Mouse (Mus musculus): ENCODE results near the gene Grk4. TPM values are rescaled to one million over a fixed set of nuclear protein-coding genes. Genes with fewer than 3 reads are reported as not detected.
A peak's percentile ranks its signal among the peaks of the same experiment; 100 is the strongest.

Gene Grk4
- polyA plus RNA-seq, 1 experiment from 2014 or later, result 2.2 TPM

GRCm38 (mm10) chr5:34642932-34643331 is 17.2 kb upstream of the Grk4 start:
- DNase-seq (ENCODE audit: low spot score) (peak; percentile 50), ATAC-seq (ENCODE audit: low FRiP score) (no peak)
- Histone ChIP-seq H3K27me3 (ENCODE audit: control insufficient read depth, insufficient read depth, low read length) (no peaks in the 10 kb centered on the region), H3K27ac (ENCODE audit: low read depth, low read length) (no peak overlapping the region), H3K9ac (ENCODE audit: low read depth, low read length) (no peak overlapping the region), H3K4me1 (replicated peaks; ENCODE audit: control insufficient read depth, insufficient read depth, low read length) (no peaks in the 10 kb centered on the region), H3K9me3 (ENCODE audit: control insufficient read depth, low read length) (no peaks in the 10 kb centered on the region), H3K4me3 (ENCODE audit: low read depth, low read length) (no peak overlapping the region), H3K36me3 (ENCODE audit: control insufficient read depth, insufficient read depth, low read length) (peaks cover 7% of the 10 kb centered on the region), H3K4me2 (replicated peaks; ENCODE audit: low read depth, low read length) (no peak overlapping the region)
- WGBS, result 77% methylated on average over 5 of the region's 5 CpGs

- Histone ChIP-seq H3K4me1 (replicated peaks; ENCODE audit: control insufficient read depth, insufficient read depth, low read length) (no peaks in the 10 kb centered on the region), H3K27me3 (ENCODE audit: control insufficient read depth, insufficient read depth, low read length) (no peaks in the 10 kb centered on the region), H3K27ac (ENCODE audit: low read depth, low read length) (no peak overlapping the region), H3K9ac (ENCODE audit: low read depth, low read length) (no peak overlapping the region), H3K4me3 (ENCODE audit: low read depth, low read length) (no peak overlapping the region), H3K4me2 (replicated peaks; ENCODE audit: low read depth, low read length) (no peak overlapping the region), H3K9me3 (ENCODE audit: control insufficient read depth, low read length) (no peaks in the 10 kb centered on the region), H3K36me3 (ENCODE audit: control insufficient read depth, insufficient read depth, low read length) (peaks cover 18% of the 10 kb centered on the region)
- DNase-seq (ENCODE audit: low spot score), result peak; percentile 83
- 51% methylated on average over 4 of the region's 4 CpGs for WGBS
- no peak for ATAC-seq (ENCODE audit: low FRiP score)
Measured at GRCm38 (mm10) chr5:34647581-34647980, 12.6 kb upstream of the Grk4 start.

DNA sequence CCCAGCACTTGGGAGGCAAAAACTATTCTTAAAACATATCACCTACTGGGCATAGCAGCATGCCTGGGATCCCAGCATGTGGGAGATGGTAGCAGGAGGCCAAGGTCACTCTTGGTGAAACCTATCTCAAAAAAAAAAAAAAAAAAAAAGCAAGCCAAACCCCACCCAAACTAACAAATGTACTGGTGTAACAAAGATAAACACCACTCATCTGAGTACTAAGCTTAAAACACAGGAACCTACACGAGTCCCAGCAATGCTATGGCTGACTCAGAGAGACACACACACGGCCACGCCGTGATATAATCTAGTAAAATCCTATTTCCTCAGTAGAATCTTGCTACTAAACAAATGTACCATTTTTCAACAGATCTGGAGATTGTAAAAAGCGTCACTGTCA is 7.2 kb upstream of the Grk4 start:
- Histone ChIP-seq H3K27me3 (ENCODE audit: control insufficient read depth, insufficient read depth, low read length) (no peaks in the 10 kb centered on the region), H3K4me3 (ENCODE audit: low read depth, low read length) (no peak overlapping the region), H3K4me1 (replicated peaks; ENCODE audit: control insufficient read depth, insufficient read depth, low read length) (no peaks in the 10 kb centered on the region), H3K9ac (ENCODE audit: low read depth, low read length) (no peak overlapping the region), H3K9me3 (ENCODE audit: control insufficient read depth, low read length) (no peaks in the 10 kb centered on the region), H3K27ac (ENCODE audit: low read depth, low read length) (no peak overlapping the region), H3K4me2 (replicated peaks; ENCODE audit: low read depth, low read length) (no peak overlapping the region), H3K36me3 (ENCODE audit: control insufficient read depth, insufficient read depth, low read length) (peaks cover 28% of the 10 kb centered on the region)
- no peak for DNase-seq (ENCODE audit: low spot score)
- no peak for ATAC-seq (ENCODE audit: low FRiP score)
- WGBS, result 90% methylated on average over 5 of the region's 5 CpGs

- Histone ChIP-seq H3K27me3 (ENCODE audit: control insufficient read depth, insufficient read depth, low read length) (no peaks in the 10 kb centered on the region), H3K9ac (ENCODE audit: low read depth, low read length) (no peak overlapping the region), H3K27ac (ENCODE audit: low read depth, low read length) (no peak overlapping the region), H3K4me3 (ENCODE audit: low read depth, low read length) (no peak overlapping the region), H3K36me3 (ENCODE audit: control insufficient read depth, insufficient read depth, low read length) (peaks cover 23% of the 10 kb centered on the region), H3K4me2 (replicated peaks; ENCODE audit: low read depth, low read length) (no peak overlapping the region), H3K4me1 (replicated peaks; ENCODE audit: control insufficient read depth, insufficient read depth, low read length) (no peaks in the 10 kb centered on the region), H3K9me3 (ENCODE audit: control insufficient read depth, low read length) (no peaks in the 10 kb centered on the region)
- DNase-seq (ENCODE audit: low spot score) (no peak), ATAC-seq (ENCODE audit: low FRiP score) (no peak)
- WGBS, result 92% methylated on average over 9 of the region's 9 CpGs
Measured at GRCm38 (mm10) chr5:34654881-34655280, 5.3 kb upstream of the Grk4 start.

DNA sequence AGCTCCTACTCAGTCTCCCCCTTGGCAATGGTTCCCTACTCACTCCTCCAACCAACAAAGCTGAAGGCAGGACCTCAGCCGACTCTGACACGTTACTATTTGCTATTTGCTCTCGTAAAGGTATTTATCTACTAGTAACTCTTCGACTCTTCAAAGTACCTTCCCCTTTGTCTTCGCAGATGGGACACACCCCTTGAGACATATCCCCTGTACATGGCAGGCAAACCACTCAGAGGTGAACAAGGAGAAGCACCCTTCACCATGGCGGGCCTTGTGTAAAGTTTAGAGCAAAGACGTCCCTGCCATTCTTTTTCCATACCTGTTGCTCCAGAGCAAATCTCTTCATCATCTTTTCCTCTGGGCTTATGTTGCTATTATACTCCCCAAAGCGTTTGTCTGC is 2.6 kb upstream of the Grk4 start:
- no peak overlapping the region for H3K4me2 ChIP-seq (replicated peaks; ENCODE audit: low read depth, low read length)
- no peaks in the 10 kb centered on the region for H3K4me1 ChIP-seq (replicated peaks; ENCODE audit: control insufficient read depth, insufficient read depth, low read length)
- 95% methylated on average over 8 of the region's 8 CpGs for WGBS
- H3K4me3 ChIP-seq (ENCODE audit: low read depth, low read length), result no peak overlapping the region
- no peak for ATAC-seq (ENCODE audit: low FRiP score)
- DNase-seq (ENCODE audit: low spot score), result no peak
- no peaks in the 10 kb centered on the region for H3K9me3 ChIP-seq (ENCODE audit: control insufficient read depth, low read length)
- no peaks in the 10 kb centered on the region for H3K27me3 ChIP-seq (ENCODE audit: control insufficient read depth, insufficient read depth, low read length)
- no peak overlapping the region for H3K9ac ChIP-seq (ENCODE audit: low read depth, low read length)
- H3K36me3 ChIP-seq (ENCODE audit: control insufficient read depth, insufficient read depth, low read length), result peaks cover 12% of the 10 kb centered on the region; the same call in 1 of the 2 replicates
- no peak overlapping the region for H3K27ac ChIP-seq (ENCODE audit: low read depth, low read length)

DNA sequence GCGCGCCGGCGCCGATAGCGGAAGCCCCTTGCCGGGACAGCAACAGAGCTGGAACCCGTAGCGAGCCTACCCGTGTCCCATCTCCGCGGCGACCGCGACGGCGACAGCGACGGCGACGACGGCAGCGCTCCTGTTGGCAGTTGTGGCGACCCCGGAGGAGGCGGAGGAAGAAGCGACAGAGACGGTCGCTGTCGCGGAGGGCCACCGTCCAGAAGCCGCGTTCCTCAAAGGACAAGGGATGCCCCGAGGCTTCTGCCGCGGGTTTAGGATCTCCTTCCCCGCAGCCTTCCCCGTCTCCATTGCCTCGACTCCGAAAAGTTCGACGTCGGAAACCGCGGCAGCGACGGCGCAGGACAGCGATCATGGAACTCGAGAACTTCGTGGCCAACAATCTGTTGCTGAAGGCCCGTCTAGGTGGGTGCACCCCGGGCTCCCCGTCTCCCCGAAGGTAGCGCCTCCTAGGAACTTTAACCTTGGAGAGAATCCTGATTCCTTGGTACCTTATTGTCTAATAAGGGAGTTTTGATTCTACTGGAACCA is 482 bp downstream of the Grk4 start:
- WGBS, result under 1% methylated on average over 57 of the region's 57 CpGs

GRCm38 (mm10) chr5:34661909-34662308 is 1.7 kb downstream of the Grk4 start:
- no peak overlapping the region for H3K27ac ChIP-seq (ENCODE audit: low read depth, low read length)
- H3K9me3 ChIP-seq (ENCODE audit: control insufficient read depth, low read length), result no peaks in the 10 kb centered on the region
- H3K4me2 ChIP-seq (replicated peaks; ENCODE audit: low read depth, low read length), result no peak overlapping the region
- H3K4me3 ChIP-seq (ENCODE audit: low read depth, low read length), result no peak overlapping the region
- H3K4me1 ChIP-seq (replicated peaks; ENCODE audit: control insufficient read depth, insufficient read depth, low read length), result no peaks in the 10 kb centered on the region
- H3K27me3 ChIP-seq (ENCODE audit: control insufficient read depth, insufficient read depth, low read length), result no peaks in the 10 kb centered on the region
- WGBS, result 83% methylated on average over 4 of the region's 4 CpGs
- ATAC-seq (ENCODE audit: low FRiP score) (no peak), DNase-seq (ENCODE audit: low spot score) (no peak)
- H3K9ac ChIP-seq (ENCODE audit: low read depth, low read length), result no peak overlapping the region
- H3K36me3 ChIP-seq (ENCODE audit: control insufficient read depth, insufficient read depth, low read length), result no peaks in the 10 kb centered on the region

More for the DNA sequence above, 482 bp downstream of the Grk4 start:
- Histone ChIP-seq H3K27ac (ENCODE audit: low read depth, low read length) (peak overlapping the region; percentile 83), H3K4me3 (ENCODE audit: low read depth, low read length) (peak overlapping the region; percentile 48), H3K36me3 (ENCODE audit: control insufficient read depth, insufficient read depth, low read length) (peaks cover 2% of the 10 kb centered on the region; the same call in 1 of the 2 replicates), H3K9ac (ENCODE audit: low read depth, low read length) (peak overlapping the region; percentile 59), H3K27me3 (ENCODE audit: control insufficient read depth, insufficient read depth, low read length) (no peaks in the 10 kb centered on the region), H3K4me2 (replicated peaks; ENCODE audit: low read depth, low read length) (peak overlapping the region; percentile 67), H3K4me1 (replicated peaks; ENCODE audit: control insufficient read depth, insufficient read depth, low read length) (no peaks in the 10 kb centered on the region), H3K9me3 (ENCODE audit: control insufficient read depth, low read length) (no peaks in the 10 kb centered on the region)
- ATAC-seq (ENCODE audit: low FRiP score), result peak; percentile 37; the same call in 1 of the 2 replicates
- DNase-seq (ENCODE audit: low spot score), result no peak

DNA sequence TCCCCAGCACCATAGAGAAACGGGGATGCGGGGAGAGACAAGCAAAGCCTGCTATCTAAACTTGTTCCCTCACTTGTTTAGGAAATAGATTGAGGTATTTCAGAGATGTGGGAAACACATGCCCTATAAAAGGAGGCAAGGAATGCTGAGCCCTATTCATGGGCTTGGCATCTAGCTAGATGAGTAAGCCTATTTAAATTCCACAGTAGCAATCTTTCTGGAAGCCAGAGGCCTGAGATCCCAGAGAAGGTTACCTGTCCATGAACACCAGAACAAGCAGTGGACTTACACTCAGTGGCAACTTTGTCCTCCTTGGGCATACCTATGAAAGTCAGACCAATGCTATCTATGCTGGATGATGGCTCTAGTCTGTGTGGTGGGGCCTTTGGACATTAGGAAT is 3.1 kb downstream of the Grk4 start:
- H3K27ac ChIP-seq (ENCODE audit: low read depth, low read length), result no peak overlapping the region
- no peak overlapping the region for H3K9ac ChIP-seq (ENCODE audit: low read depth, low read length)
- no peaks in the 10 kb centered on the region for H3K9me3 ChIP-seq (ENCODE audit: control insufficient read depth, low read length)
- no peak for ATAC-seq (ENCODE audit: low FRiP score)
- H3K4me3 ChIP-seq (ENCODE audit: low read depth, low read length), result no peak overlapping the region
- no peaks in the 10 kb centered on the region for H3K27me3 ChIP-seq (ENCODE audit: control insufficient read depth, insufficient read depth, low read length)
- DNase-seq (ENCODE audit: low spot score), result no peak
- 96% methylated on average over 2 of the region's 2 CpGs for WGBS
- H3K4me1 ChIP-seq (replicated peaks; ENCODE audit: control insufficient read depth, insufficient read depth, low read length), result no peaks in the 10 kb centered on the region
- H3K4me2 ChIP-seq (replicated peaks; ENCODE audit: low read depth, low read length), result no peak overlapping the region
- no peaks in the 10 kb centered on the region for H3K36me3 ChIP-seq (ENCODE audit: control insufficient read depth, insufficient read depth, low read length)

GRCm38 (mm10) chr5:34669493-34669892 is 9.3 kb downstream of the Grk4 start:
- Histone ChIP-seq H3K36me3 (ENCODE audit: control insufficient read depth, insufficient read depth, low read length) (no peaks in the 10 kb centered on the region), H3K27ac (ENCODE audit: low read depth, low read length) (no peak overlapping the region), H3K9ac (ENCODE audit: low read depth, low read length) (no peak overlapping the region), H3K4me1 (replicated peaks; ENCODE audit: control insufficient read depth, insufficient read depth, low read length) (no peaks in the 10 kb centered on the region), H3K4me2 (replicated peaks; ENCODE audit: low read depth, low read length) (no peak overlapping the region), H3K27me3 (ENCODE audit: control insufficient read depth, insufficient read depth, low read length) (no peaks in the 10 kb centered on the region), H3K9me3 (ENCODE audit: control insufficient read depth, low read length) (no peaks in the 10 kb centered on the region), H3K4me3 (ENCODE audit: low read depth, low read length) (no peak overlapping the region)
- no peak for ATAC-seq (ENCODE audit: low FRiP score)
- 75% methylated on average over 2 of the region's 2 CpGs for WGBS
- DNase-seq (ENCODE audit: low spot score), result no peak
